Mouse (Mus musculus): ENCODE measurements around the gene 2700049A03Rik.

- no peak for TF ChIP-seq EP300 (IDR thresholded peaks at IDR 0.05; ENCODE audit: low read depth)
- TF ChIP-seq CTCF (IDR thresholded peaks at IDR 0.05; ENCODE audit: low read depth) = no peak
Measured at GRCm38 (mm10) chr12:71123286-71123685, 13.4 kb upstream of the 2700049A03Rik start.

Measured in liver, embryonic 14.5 days (tissue).